Mouse (Mus musculus) cerebellum, adult 11-12 months (tissue): ENCODE measurements around the gene Sos1.

Source experiments
- DNase-seq: peaks from one replicate; pipeline ENCODE4 v3.0.0; 2022

Gene Sos1

GRCm38 (mm10) chr17:80480031-80480854 is at the start of gene Sos1:
TSS of gene Sos1 (minus strand) at chr17:80480453.
- DNase-seq: peak; percentile 95

- no peak for DNase-seq
Observed at GRCm38 (mm10) chr17:80523231-80523630, 43.0 kb upstream of the Sos1 start.

DNA sequence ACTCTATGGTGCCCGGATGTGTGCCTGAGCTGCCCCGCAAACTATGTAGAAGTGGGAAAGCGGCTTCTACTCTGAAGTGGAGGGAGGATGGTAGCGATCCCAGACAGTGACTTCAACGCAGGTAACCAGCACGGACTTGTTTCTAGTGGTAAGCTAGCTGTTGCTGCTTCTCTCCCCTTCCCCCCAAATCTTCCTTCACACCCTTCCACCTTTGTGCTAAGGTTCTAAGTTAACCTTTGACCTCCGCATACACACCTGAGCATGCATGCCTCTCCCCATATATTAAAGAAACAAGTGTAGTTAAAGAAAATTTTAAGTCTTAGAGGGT is 41.9 kb upstream of the Sos1 start:
- no peak for DNase-seq

DNA sequence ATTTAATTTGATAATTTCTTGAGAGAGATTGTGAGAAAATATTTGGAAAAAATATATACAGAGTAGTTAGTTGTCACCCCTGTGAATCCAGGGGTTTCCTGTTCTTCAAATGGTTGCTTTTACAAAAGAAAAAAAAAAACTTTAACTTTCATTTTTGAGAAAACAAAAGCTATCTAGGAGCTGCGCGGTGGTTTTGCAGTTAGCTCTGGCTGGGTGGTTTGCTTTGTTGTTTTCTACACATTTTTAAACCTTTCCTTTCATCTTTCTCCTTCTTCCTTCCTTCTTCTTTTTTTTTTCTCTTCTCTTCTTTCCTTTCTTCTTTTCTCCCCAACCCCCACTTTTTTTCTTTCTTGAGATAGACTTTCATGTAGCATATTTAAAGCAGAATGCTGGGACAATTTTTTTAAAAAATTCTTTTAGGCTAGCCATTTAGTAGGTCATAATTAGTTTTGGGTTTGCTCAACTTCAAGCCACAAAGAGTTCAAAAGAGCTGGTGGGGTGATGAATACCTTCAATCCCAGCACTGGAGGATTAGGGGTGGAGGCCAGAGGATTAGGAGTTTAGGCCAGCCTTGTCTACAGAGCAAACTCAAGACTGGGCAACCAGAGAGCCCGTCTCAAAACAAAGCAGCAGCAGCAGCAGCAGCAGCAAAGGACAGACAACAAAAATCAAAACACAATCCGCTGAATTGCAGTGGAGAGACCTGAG is 41.4 kb upstream of the Sos1 start:
- DNase-seq: no peak

- DNase-seq: no peak
Observed at GRCm38 (mm10) chr17:80520537-80520936, 40.3 kb upstream of the Sos1 start.

DNA sequence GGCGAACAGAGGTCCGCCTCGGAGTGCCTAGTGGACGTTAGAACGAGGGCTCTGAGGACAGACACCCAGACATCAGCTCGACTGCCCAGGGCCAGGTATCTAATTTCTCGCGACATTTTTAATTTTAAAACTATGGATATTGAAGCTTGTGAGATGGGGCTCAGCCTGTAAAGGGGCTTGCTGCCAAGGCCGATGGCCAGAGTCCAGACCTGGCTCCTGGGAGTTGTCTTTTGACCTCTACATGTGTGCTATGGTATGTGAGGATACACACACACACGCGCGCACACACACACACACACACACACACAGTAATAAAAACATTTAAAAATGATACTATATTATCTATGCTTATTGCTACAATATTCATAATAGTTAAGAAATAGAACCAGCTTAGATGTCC is 38.6 kb upstream of the Sos1 start:
- DNase-seq: no peak

- DNase-seq: no peak
Observed at GRCm38 (mm10) chr17:80517244-80517643, 37.0 kb upstream of the Sos1 start.

DNA sequence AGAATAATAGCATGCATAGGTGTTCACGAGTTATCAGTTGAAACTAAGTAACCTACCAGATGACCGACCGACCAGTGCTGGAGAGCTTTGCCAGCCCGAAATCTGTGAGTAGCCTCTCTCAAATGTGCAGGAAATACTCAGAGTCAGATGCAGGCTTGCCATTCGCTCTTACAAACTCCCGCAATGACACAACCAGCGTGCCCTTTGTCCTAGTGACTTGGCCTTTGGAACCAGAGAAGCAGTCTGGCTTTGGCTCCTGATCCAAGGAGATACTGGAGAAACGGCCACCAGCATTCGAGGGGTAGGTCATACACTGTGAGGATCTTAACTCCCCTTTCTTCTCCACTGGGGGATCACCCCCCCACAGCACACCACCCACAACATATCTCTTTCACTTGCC is 35.7 kb upstream of the Sos1 start:
- DNase-seq: no peak

GRCm38 (mm10) chr17:80515513-80515912 is 35.3 kb upstream of the Sos1 start:
- no peak for DNase-seq

DNA sequence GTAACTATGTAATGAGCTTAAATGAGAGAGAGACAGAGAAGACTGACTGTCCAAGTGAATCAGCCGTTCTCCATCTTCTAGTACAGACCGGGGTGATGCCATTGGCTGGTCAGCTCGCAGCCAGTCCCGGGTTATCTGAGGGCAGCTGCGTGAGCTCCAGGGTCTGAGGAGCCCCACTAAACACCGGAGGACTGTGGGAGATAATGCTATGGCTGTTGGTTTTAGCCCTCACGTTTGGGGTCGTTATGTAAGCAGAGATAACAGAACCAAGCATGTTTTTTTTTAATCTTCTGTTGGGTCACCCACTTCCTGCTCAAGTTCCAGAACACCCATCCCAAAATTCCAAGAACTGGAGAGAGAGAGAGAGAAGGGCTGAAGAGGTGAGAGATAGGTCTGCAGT is 33.5 kb upstream of the Sos1 start:
- DNase-seq: no peak

GRCm38 (mm10) chr17:80510459-80510855 is 30.2 kb upstream of the Sos1 start:
- DNase-seq: no peak

GRCm38 (mm10) chr17:80509494-80510458 is 29.5 kb upstream of the Sos1 start:
- no peak for DNase-seq

- no peak for DNase-seq
Observed at GRCm38 (mm10) chr17:80505766-80506165, 25.5 kb upstream of the Sos1 start.

GRCm38 (mm10) chr17:80505342-80505741 is 25.1 kb upstream of the Sos1 start:
- no peak for DNase-seq

GRCm38 (mm10) chr17:80501805-80502172 is 21.5 kb upstream of the Sos1 start:
- DNase-seq: no peak

- no peak for DNase-seq
Observed at GRCm38 (mm10) chr17:80501037-80501804, 21.0 kb upstream of the Sos1 start.

DNA sequence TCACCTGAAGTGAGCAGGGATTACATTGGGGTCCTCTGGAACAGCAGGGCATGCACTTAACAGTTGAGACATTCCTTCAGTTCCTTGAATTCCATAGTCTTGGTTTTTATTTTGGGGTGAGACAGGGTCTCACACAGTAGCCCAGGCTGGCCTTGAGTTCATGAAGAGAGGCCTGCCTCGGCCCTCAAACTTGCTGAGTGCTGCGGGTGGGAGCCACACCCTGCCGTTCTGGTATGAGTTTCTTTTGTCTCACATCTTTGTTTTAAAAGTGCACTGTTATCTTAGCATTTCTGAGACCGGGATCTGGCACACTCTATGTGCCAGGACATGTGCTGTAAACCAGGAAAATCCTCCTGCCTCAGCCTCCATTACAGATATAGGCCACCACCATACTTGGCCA is 19.8 kb upstream of the Sos1 start:
- no peak for DNase-seq

DNA sequence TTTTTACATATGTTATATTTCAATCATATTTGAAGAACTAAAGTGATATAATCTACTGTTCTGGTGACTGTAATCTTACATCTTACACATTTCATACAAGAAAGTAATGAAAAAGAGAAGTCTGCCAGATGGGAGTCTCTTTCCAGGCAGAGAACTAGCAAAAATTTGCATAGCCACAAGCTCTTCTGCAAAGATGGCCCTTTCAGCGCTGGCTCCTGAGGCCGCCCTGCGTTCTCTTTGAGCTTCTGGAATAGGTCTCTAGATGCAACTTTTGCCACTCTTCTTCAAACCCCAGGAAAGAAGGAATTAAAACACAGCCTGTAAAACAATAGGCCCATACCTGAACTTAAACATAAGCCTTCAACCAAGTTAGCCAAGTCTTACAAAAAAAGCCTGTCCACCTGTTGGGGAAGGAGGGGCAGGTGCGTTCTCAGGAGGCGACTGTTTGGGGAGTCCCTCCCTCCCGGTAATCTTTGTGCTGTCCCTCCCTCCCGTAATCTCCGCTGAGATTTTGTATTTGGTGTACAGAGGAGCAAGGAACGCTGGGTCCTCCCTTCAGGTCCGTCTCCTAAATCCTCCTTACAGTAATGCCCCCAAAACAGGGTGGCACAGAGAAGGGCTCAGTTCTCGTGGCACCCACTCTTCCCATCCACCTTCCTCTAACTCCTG is 18.5 kb upstream of the Sos1 start:
- DNase-seq: no peak

GRCm38 (mm10) chr17:80497183-80497601 is 16.9 kb upstream of the Sos1 start:
- no peak for DNase-seq

DNA sequence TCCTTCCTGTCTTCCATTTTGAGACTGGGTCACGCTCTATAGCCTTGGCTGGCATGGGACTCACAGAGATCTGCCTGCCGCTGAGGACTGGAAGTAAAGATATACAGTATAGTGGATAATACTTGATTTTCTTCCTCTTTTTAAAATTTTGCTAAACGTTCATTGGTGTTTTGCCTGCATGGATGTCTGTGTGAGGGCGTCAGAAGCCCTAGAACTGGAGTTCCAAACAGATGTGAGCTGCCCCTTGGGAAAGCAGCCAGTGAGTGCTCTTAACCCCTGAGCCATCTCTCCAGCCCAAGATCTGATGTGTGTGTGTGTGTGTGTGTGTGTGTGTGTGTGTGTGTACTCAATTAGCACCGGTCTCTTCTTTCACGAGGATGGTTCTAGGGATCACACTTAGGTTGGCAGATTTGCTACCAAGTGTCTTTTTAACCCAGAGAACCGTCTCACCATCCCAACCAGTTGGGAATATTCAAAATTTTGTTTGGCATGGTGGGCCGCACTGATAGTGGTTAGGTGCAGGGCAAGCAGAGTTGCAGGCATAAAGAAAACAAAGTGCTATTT is 16.4 kb upstream of the Sos1 start:
- no peak for DNase-seq

- DNase-seq: no peak
Observed at GRCm38 (mm10) chr17:80496185-80496584, 15.9 kb upstream of the Sos1 start.

DNA sequence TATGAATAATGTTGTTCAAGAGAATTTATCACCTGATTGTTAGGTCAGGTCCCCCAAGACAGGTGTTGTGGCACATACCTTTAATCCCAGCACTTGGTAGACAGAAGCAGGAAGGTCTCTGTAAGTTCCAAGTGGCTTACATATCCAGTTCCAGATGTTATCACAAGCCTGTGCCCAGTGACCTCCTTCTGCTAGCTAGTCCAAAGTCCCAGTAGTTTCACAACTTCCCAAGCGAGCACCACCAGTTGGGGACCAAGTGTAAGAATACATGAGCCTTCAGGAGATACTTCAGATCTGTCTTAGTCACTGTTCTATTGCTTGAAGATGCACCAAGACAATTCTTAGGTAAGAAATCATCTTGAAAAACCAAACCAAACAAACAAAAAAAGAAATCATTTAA is 13.6 kb upstream of the Sos1 start:
- DNase-seq: no peak
